Mouse (Mus musculus): Measurements from ENCODE around the gene Vps4b.

DNA sequence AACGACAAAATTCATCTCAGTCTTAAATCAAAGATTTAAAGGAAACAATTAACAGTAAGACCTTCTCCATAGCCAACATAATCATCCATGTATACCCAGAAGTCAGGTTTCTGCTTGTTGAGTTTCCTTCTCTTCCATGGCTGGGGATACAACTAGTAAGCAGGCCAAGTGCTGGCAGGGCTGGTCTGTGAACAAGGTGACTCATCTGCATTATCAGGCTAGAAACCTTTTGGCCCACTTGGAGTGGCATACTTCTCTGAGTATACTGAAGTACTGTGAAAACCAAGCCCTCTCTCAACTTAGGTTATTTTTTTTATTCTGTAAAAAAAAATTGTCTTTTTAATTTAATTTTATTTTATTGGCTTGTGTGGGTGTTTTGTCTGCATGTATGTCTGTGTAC is 2.9 kb upstream of the Vps4b start:
- TF ChIP-seq CTCF (IDR thresholded peaks at IDR 0.05; ENCODE audit: low read depth), result no peak
- no peak for TF ChIP-seq EP300 (IDR thresholded peaks at IDR 0.05; ENCODE audit: low read depth)

All from heart, postnatal 0 days (tissue).